Mouse (Mus musculus): Measurements from ENCODE around the gene Map2.

GRCm38 (mm10) chr1:66196716-66197115, 21.6 kb downstream of the Map2 start:
- TF ChIP-seq CTCF (IDR thresholded peaks at IDR 0.05 in 2 of 3, conservative IDR thresholded peaks at IDR 0.05 in 1 of 3; ENCODE audit: control insufficient read depth in 1 of 3, insufficient read depth in 1 of 3, low read depth in 2 of 3, low read length in 3 of 3, poor library complexity in 1 of 3, severe bottlenecking in 1 of 3) = no peak
- TF ChIP-seq POLR2A (IDR thresholded peaks at IDR 0.05; ENCODE audit: control insufficient read depth in 1 of 2, insufficient read depth in 1 of 2, low read depth in 1 of 2, low read length in 2 of 2, poor library complexity in 1 of 2) = no peak
- TF ChIP-seq ZMIZ1 (IDR thresholded peaks at IDR 0.05; ENCODE audit: low read depth, low read length) = no peak
- no peak for TF ChIP-seq ZNF384 (IDR thresholded peaks at IDR 0.05; ENCODE audit: low read depth, low read length)
- no peak for TF ChIP-seq HCFC1 (IDR thresholded peaks at IDR 0.05; ENCODE audit: low read depth, low read length)
- TF ChIP-seq SIN3A (IDR thresholded peaks at IDR 0.05; ENCODE audit: low read length) = no peak
- no peak for TF ChIP-seq E2F4 (IDR thresholded peaks at IDR 0.05; ENCODE audit: borderline replicate concordance, low read depth, low read length)
- no peak for TF ChIP-seq MAX (IDR thresholded peaks at IDR 0.05; ENCODE audit: low read length)
